Mouse (Mus musculus): ENCODE measurements at regions not wholly inside any gene's neighbourhood (a gene's known extent, or its start where the extent isn't known, plus 50 kb on each side); places are given as distances from the start of the nearest gene placed in this dataset.

GRCm38 (mm10) chr2:160587015-160587835, 58.5 kb upstream of the Top1 start:
- DNase-seq, result peak; percentile 59

GRCm38 (mm10) chr2:160588401-160588800, 57.3 kb upstream of the Top1 start:
- DNase-seq, result peak; percentile 63

GRCm38 (mm10) chr2:160590209-160590910, 55.3 kb upstream of the Top1 start:
- DNase-seq, result peak; percentile 79

- peak; percentile 85 for DNase-seq
These were observed 54.1 kb upstream of the Top1 start for GRCm38 (mm10) chr2:160591446-160592180.

GRCm38 (mm10) chr2:160593035-160593434, 52.7 kb upstream of the Top1 start:
- peak; percentile 92 for DNase-seq
